In genomic region chr7:113811376-113812158, GRCm38 (mm10) we compare ENCODE assay signal across 16 mouse cellular contexts. TPM values are rescaled to one million over a fixed set of nuclear protein-coding genes. Genes with fewer than 3 reads are reported as not detected.
A peak's percentile ranks its signal among the peaks of the same experiment; 100 is the strongest.
DNase-seq lines count a peak whose midpoint lies in the region; ATAC-seq and TF ChIP-seq lines count a peak whose summit lies in the region.
"Had no signal": no experiment of that assay in that cellular context is flagged by ENCODE, and none has a peak within 500 bp of the region (broad histone marks: within the 10 kb centered on the region; RNA-seq: fewer than 3 reads in every experiment).

No protein-coding gene starts in this region.

- peaks cover 45% of the 10 kb centered on the region for H3K4me1 ChIP-seq in heart, embryonic 13.5 days
- H3K4me1 ChIP-seq in lung, postnatal 0 days (ENCODE audit: insufficient read depth, low read depth, low read length), result no peaks in the 10 kb centered on the region
- no peaks in the 10 kb centered on the region for H3K4me1 ChIP-seq in lung, adult 2 months (ENCODE audit: control insufficient read depth, insufficient read depth, low read length)

- no peak for TF ChIP-seq CTCF in lung, postnatal 0 days (IDR thresholded peaks at IDR 0.05)
- no peak for TF ChIP-seq CTCF in lung, adult 2 months (IDR thresholded peaks at IDR 0.05; ENCODE audit: insufficient read depth, low read length)

- no peak overlapping the region for H3K4me2 ChIP-seq in heart, embryonic 13.5 days
- H3K4me2 ChIP-seq in lung, postnatal 0 days (replicated peaks; ENCODE audit: low read depth, low read length), result no peak overlapping the region
- H3K4me2 ChIP-seq: hindbrain, embryonic 12.5 days had no signal

- no peak for TF ChIP-seq EP300 in lung, postnatal 0 days (IDR thresholded peaks at IDR 0.05)

- no peaks in the 10 kb centered on the region for H3K27me3 ChIP-seq in heart, embryonic 13.5 days (replicated peaks)
- H3K27me3 ChIP-seq in lung, postnatal 0 days (replicated peaks; ENCODE audit: insufficient read depth, low read length), result no peaks in the 10 kb centered on the region

- no peak overlapping the region for H3K9ac ChIP-seq in heart, embryonic 13.5 days
- H3K9ac ChIP-seq in lung, postnatal 0 days (replicated peaks; ENCODE audit: low read depth), result no peak overlapping the region
- H3K9ac ChIP-seq: hindbrain, embryonic 12.5 days; liver, embryonic 14.5 days had no signal

- TF ChIP-seq POLR2A in lung, adult 2 months (IDR thresholded peaks at IDR 0.05; ENCODE audit: borderline replicate concordance, extremely low read depth, low read depth, low read length), result no peak

- intact Hi-C loops in heart, postnatal 25 days (cut with DNase I), result no loop called here

- 55% methylated on average over 10 of the region's 10 CpGs for WGBS in heart, embryonic 13.5 days
- WGBS in lung, postnatal 0 days, result 60% methylated on average over 10 of the region's 10 CpGs
- WGBS in lung, adult 2 months, result 41% methylated on average over 10 of the region's 10 CpGs

- H3K4me3 ChIP-seq in heart, embryonic 13.5 days, result no peak overlapping the region
- no peak overlapping the region for H3K4me3 ChIP-seq in lung, postnatal 0 days (ENCODE audit: low read depth, low read length)
- no peak overlapping the region for H3K4me3 ChIP-seq in lung, adult 2 months (replicated peaks; ENCODE audit: extremely low read depth, low read depth, low read length)
- H3K4me3 ChIP-seq: hindbrain, embryonic 12.5 days had no signal

- peak overlapping the region; percentile 48 for H3K27ac ChIP-seq in heart, embryonic 13.5 days (replicated peaks)
- H3K27ac ChIP-seq in lung, postnatal 0 days (ENCODE audit: low read length), result no peak overlapping the region
- H3K27ac ChIP-seq: hindbrain, embryonic 12.5 days; liver, embryonic 14.5 days had no signal

- 0 out of 2 replicates have a peak, but pooled peaks cover 3% of the 10 kb centered on the region for H3K36me3 ChIP-seq in heart, embryonic 13.5 days
- H3K36me3 ChIP-seq in lung, postnatal 0 days (ENCODE audit: insufficient read depth, low read length), result no peaks in the 10 kb centered on the region
- H3K36me3 ChIP-seq: hindbrain, embryonic 12.5 days had no signal

- DNase-seq in cerebellum, adult 9-10 months, result peak; percentile 62
- DNase-seq in cerebellum, postnatal 4 days (ENCODE audit: low spot score in 2 of 2), result no peak
- DNase-seq in heart, postnatal 25 days (ENCODE audit: low spot score), result no peak
- DNase-seq in lung, postnatal 0 days (ENCODE audit: low spot score), result peak; percentile 18
- no peak for DNase-seq in lung, adult 2 months
- DNase-seq: gastrocnemius, postnatal 14 days; right cerebral cortex, postnatal 4 days had no signal

- no peaks in the 10 kb centered on the region; the same call in 1 of the 2 replicates for H3K9me3 ChIP-seq in heart, embryonic 13.5 days
- H3K9me3 ChIP-seq in lung, postnatal 0 days (ENCODE audit: low read length), result no peaks in the 10 kb centered on the region
- H3K9me3 ChIP-seq: hindbrain, embryonic 12.5 days had no signal

- no peak for ATAC-seq in heart, embryonic 13.5 days (ENCODE audit: extremely low read depth, insufficient number of reproducible peaks, low FRiP score, low TSS enrichment)
- ATAC-seq in lung, postnatal 0 days, result no peak
- peak; percentile 73 for ATAC-seq in megakaryocyte progenitor cell, adult 5-6 weeks (replicated peaks; ENCODE audit: poor library complexity)
- ATAC-seq in inflammation-experienced regulatory T-cells, adult 6 months, result no peak
- ATAC-seq: activated CD4-positive, CD25-positive, alpha-beta regulatory T cell, adult 4 months had no signal

RNA-seq across cellular contexts. Expression of gene Spon1, which starts 45.8 kb away (rescaled TPM):
- polyA plus RNA-seq in heart, embryonic 13.5 days (2015; fragmentation: Nextera tagmentation; extraction: Ambion mirVana), result 71.5 and 72.9 TPM in 2 replicates
- total RNA-seq in heart, postnatal 25 days (2021), result 10 to 100 TPM; 12.8 to 12.9 TPM
- 35.1 and 35.9 TPM in 2 replicates for polyA plus RNA-seq in lung, postnatal 0 days (2015; fragmentation: Nextera tagmentation; extraction: Ambion mirVana)
- polyA plus RNA-seq in lung, adult 2 months (2012; rRNA removed), result 70.0 and 86.6 TPM in 2 replicates
- total RNA-seq in megakaryocyte progenitor cell, adult 5-6 weeks (2015), result not detected in 2 replicates
- total RNA-seq in megakaryocyte progenitor cell, adult 5-6 weeks (2017), result not detected in 2 replicates
- polyA plus RNA-seq in inflammation-experienced regulatory T-cells, adult 6 months (2017; shearing (Covaris generic)), result under 1 TPM; 0.59 to 0.84 (median 0.72) TPM
- total RNA-seq: CH12.LX; megakaryocyte-erythroid progenitor cell, adult 5-6 weeks; monocyte, adult 5-6 weeks had no signal

Comparison
In these comparisons a context has a peak if more than half of its experiments do, and no peak if none do; other contexts are left out.
1. DNase-seq: peak in cerebellum, adult 9-10 months (single experiment) and lung, postnatal 0 days (single experiment); none in cerebellum, postnatal 4 days (0 of 2), heart, postnatal 25 days (single experiment) and lung, adult 2 months (single experiment).
2. RNA of gene Spon1, which starts 45.8 kb away (polyA plus RNA-seq): 70.0 to 86.6 TPM in lung, adult 2 months, 71.5 to 72.9 TPM in heart, embryonic 13.5 days and 35.1 to 35.9 TPM in lung, postnatal 0 days; 0.59 to 0.84 TPM in inflammation-experienced regulatory T-cells, adult 6 months; every median in the first group is over 10 times any median in the second.